10 mouse cellular contexts compared by ENCODE assay signal in the genomic region with DNA sequence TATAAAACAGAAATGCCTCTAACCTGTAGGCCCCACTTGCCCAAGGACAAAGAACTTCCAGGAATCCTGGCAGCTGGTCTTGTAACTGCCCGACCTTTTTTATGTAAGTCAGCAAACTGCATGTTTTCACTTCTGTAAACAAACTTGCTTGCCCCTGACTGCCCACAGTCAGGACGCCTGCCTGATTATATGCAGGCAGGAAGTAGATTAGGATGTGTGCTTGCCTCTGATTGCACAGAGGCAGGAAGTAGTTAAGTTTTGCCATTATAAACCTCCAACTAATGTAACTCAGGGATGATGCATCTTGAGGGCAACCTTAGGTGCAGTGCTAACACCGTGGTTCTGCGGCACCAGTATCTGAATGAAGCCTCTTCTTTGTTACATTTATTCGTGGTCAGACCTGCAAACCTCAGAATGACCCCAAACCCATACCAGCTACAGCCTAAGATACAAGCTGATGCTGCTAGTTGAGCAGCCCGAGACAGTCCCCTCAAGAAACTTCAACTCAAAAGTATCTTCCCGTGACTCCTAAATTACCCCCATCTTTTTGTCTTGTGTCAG.
A peak's percentile ranks its signal among the peaks of the same experiment; 100 is the strongest.
DNase-seq lines count a peak whose midpoint lies in the region; ATAC-seq and TF ChIP-seq lines count a peak whose summit lies in the region.
"Had no signal": no experiment of that assay in that cellular context is flagged by ENCODE, and none has a peak within 500 bp of the region (broad histone marks: within the 10 kb centered on the region; RNA-seq: fewer than 3 reads in every experiment).

No protein-coding gene starts in this region.

- peaks cover 9% of the 10 kb centered on the region for H3K4me1 ChIP-seq in lung, adult 2 months (ENCODE audit: control insufficient read depth, insufficient read depth, low read length)
- H3K4me1 ChIP-seq in heart, embryonic 12.5 days (replicated peaks), result peaks cover 8% of the 10 kb centered on the region; the same call in 1 of the 2 replicates
- H3K4me1 ChIP-seq in liver, embryonic 15.5 days (replicated peaks), result peaks cover 6% of the 10 kb centered on the region; the same call in 1 of the 2 replicates
- no peaks in the 10 kb centered on the region for H3K4me1 ChIP-seq in stomach, embryonic 16.5 days (ENCODE audit: control insufficient read depth, insufficient read depth, low read length)
- H3K4me1 ChIP-seq: embryonic facial prominence, embryonic 12.5 days had no signal

- H3K4me3 ChIP-seq in lung, adult 2 months (replicated peaks; ENCODE audit: extremely low read depth, low read depth, low read length), result no peak overlapping the region
- H3K4me3 ChIP-seq in heart, embryonic 12.5 days, result no peak overlapping the region
- no peak overlapping the region for H3K4me3 ChIP-seq in liver, embryonic 15.5 days (replicated peaks)
- no peak overlapping the region for H3K4me3 ChIP-seq in stomach, embryonic 16.5 days (replicated peaks; ENCODE audit: low read length)
- H3K4me3 ChIP-seq: embryonic facial prominence, embryonic 12.5 days had no signal

- no peak overlapping the region for H3K9ac ChIP-seq in heart, embryonic 12.5 days
- no peak overlapping the region for H3K9ac ChIP-seq in liver, embryonic 15.5 days
- no peak overlapping the region for H3K9ac ChIP-seq in stomach, embryonic 16.5 days (ENCODE audit: low read length)
- H3K9ac ChIP-seq: embryonic facial prominence, embryonic 12.5 days had no signal

- H3K27me3 ChIP-seq in heart, embryonic 12.5 days (replicated peaks), result no peaks in the 10 kb centered on the region
- H3K27me3 ChIP-seq in liver, embryonic 15.5 days, result no peaks in the 10 kb centered on the region
- no peaks in the 10 kb centered on the region for H3K27me3 ChIP-seq in stomach, embryonic 16.5 days (ENCODE audit: control insufficient read depth, insufficient read depth, low read length)
- H3K27me3 ChIP-seq: embryonic facial prominence, embryonic 12.5 days had no signal

- no peaks in the 10 kb centered on the region for H3K36me3 ChIP-seq in heart, embryonic 12.5 days
- no peaks in the 10 kb centered on the region for H3K36me3 ChIP-seq in liver, embryonic 15.5 days (replicated peaks)
- H3K36me3 ChIP-seq in stomach, embryonic 16.5 days (ENCODE audit: control insufficient read depth, insufficient read depth, low read length), result no peaks in the 10 kb centered on the region
- H3K36me3 ChIP-seq: embryonic facial prominence, embryonic 12.5 days had no signal

- H3K9me3 ChIP-seq in heart, embryonic 12.5 days (replicated peaks), result no peaks in the 10 kb centered on the region
- H3K9me3 ChIP-seq in liver, embryonic 15.5 days (replicated peaks), result no peaks in the 10 kb centered on the region
- H3K9me3 ChIP-seq in stomach, embryonic 16.5 days (replicated peaks; ENCODE audit: control insufficient read depth, low read length), result no peaks in the 10 kb centered on the region
- H3K9me3 ChIP-seq: embryonic facial prominence, embryonic 12.5 days had no signal

- TF ChIP-seq POLR2A in lung, adult 2 months (IDR thresholded peaks at IDR 0.05; ENCODE audit: borderline replicate concordance, extremely low read depth, low read depth, low read length), result no peak

- no peak overlapping the region for H3K4me2 ChIP-seq in heart, embryonic 12.5 days
- no peak overlapping the region for H3K4me2 ChIP-seq in liver, embryonic 15.5 days
- H3K4me2 ChIP-seq in stomach, embryonic 16.5 days (ENCODE audit: low read depth, low read length), result no peak overlapping the region
- H3K4me2 ChIP-seq: embryonic facial prominence, embryonic 12.5 days had no signal

- WGBS in lung, adult 2 months, result 38% methylated on average over 7 of the region's 7 CpGs
- WGBS in heart, embryonic 12.5 days, result 46% methylated on average over 7 of the region's 7 CpGs
- 11% methylated on average over 7 of the region's 7 CpGs for WGBS in liver, embryonic 15.5 days (ENCODE audit: insufficient replicate concordance)
- 51% methylated on average over 7 of the region's 7 CpGs for whole genome bisulfite sequencing in stomach, embryonic 16.5 days

- H3K27ac ChIP-seq in heart, embryonic 12.5 days (ENCODE audit: poor library complexity, severe bottlenecking), result peak overlapping the region; percentile 56; the same call in 1 of the 2 replicates
- H3K27ac ChIP-seq in liver, embryonic 15.5 days (replicated peaks), result 0 out of 2 replicates have a peak overlapping the region, but pooled peaks have one; percentile 24
- H3K27ac ChIP-seq in stomach, embryonic 16.5 days (ENCODE audit: low read length), result peak overlapping the region; percentile 54; the same call in 1 of the 2 replicates
- H3K27ac ChIP-seq: embryonic facial prominence, embryonic 12.5 days had no signal

- peak; percentile 75 for ATAC-seq in heart, embryonic 12.5 days (ENCODE audit: insufficient number of reproducible peaks, low FRiP score)
- ATAC-seq in liver, embryonic 15.5 days (ENCODE audit: insufficient read depth), result peak; percentile 44; the same call in 1 of the 2 replicates
- ATAC-seq in stomach, embryonic 16.5 days (ENCODE audit: insufficient read depth, low FRiP score), result peak; percentile 53; the same call in 1 of the 2 replicates
- no peak for ATAC-seq in cerebellum, adult (ENCODE audit: insufficient number of reproducible peaks, low FRiP score, low TSS enrichment)

- TF ChIP-seq CTCF in lung, adult 2 months (IDR thresholded peaks at IDR 0.05; ENCODE audit: insufficient read depth, low read length), result no peak

- peak; percentile 16 to 37 for DNase-seq in lung, adult 18-20 months
- no peak for DNase-seq in lung, adult 2 months
- no peak for DNase-seq in spleen, postnatal 10 days (ENCODE audit: low spot score in 2 of 2)
- DNase-seq: layer of hippocampus, postnatal 36 days; right cerebral cortex, postnatal 4 days had no signal

Comparison
In these comparisons a context has a peak if more than half of its experiments do, and no peak if none do; other contexts are left out.
1. DNase-seq: peak in lung, adult 18-20 months (2 of 2); none in lung, adult 2 months (single experiment) and spleen, postnatal 10 days (0 of 2).
2. Peak in every context shown above with its lines, with median percentiles within 50 percentile points of each other: H3K27ac ChIP-seq.